Mouse (Mus musculus) erythroblast, embryonic 14.5 days (primary cell): ENCODE results near the gene Kpna1.

ENCODE experiments used
- GATA1 ChIP-seq: IDR thresholded peaks from 2 replicates; pipeline ENCODE4 v1.6.1; 2012; ENCODE audit warnings: low read length, inconsistent platforms, mixed read lengths
- TAL1 ChIP-seq: IDR thresholded peaks from 3 replicates; pipeline ENCODE4 v1.6.1; 2012; ENCODE audit warnings: low read length, inconsistent platforms, mixed read lengths

DNA sequence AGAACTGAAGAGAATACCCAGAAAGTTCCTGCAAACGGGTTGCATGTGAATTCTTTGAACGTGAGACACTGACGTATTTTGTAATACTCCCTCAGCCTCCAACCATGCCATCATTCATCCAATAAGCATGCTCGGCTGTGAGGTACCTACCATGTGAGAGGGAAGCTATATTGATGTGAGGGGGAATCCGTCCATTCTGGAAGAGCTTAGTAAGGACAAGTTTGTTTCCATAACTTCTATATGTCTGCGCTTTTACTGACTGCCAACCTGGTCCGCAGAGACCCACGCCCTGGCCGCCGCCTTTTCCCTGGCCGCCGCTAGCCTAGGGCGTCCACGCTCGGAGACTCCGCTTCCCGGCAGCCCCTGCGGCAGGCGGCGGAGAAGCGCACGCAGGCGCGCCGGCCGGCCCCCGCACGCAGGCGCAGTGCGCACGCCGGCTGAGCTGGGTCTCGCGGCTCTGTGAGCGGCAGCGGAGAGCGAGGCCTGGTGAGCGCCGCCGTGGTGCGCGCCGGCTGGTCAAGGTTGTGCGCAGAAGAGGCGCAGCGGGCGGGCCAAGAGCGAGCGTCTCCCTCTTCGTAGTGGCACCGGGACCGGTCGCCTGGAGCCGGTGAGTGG lies 4.5 kb downstream of the Kpna1 start:
- no peak for TF ChIP-seq GATA1
- TF ChIP-seq TAL1, result no peak
